Mouse (Mus musculus): ENCODE data around the gene Bcas1. TPM values are rescaled to one million over a fixed set of nuclear protein-coding genes. Genes with fewer than 3 reads are reported as not detected.

The Bcas1 gene
- polyA plus RNA-seq, 1 experiment from 2014 or later, result 1.4 TPM

GRCm38 (mm10) chr2:170343819-170344317 is 83.8 kb downstream of the Bcas1 start:
- Histone ChIP-seq H3K4me2 (peak overlapping the region; percentile 7; the same call in 1 of the 2 replicates), H3K4me3 (ENCODE audit: low read depth, low read length) (no peak overlapping the region), H3K36me3 (ENCODE audit: insufficient read depth) (no peaks in the 10 kb centered on the region), H3K27ac (ENCODE audit: low read depth) (peak overlapping the region; percentile 83), H3K9ac (0 out of 2 replicates have a peak overlapping the region, but pooled peaks have one; percentile 4), H3K4me1 (ENCODE audit: insufficient read depth) (peaks cover 30% of the 10 kb centered on the region), H3K27me3 (ENCODE audit: insufficient read depth, low read length) (no peaks in the 10 kb centered on the region), H3K9me3 (ENCODE audit: low read depth, low read length) (no peaks in the 10 kb centered on the region)
- DNase-seq, result peak; percentile 52
- no peak for TF ChIP-seq CTCF (IDR thresholded peaks at IDR 0.05; ENCODE audit: low read depth)
- peak; percentile 30; the same call in 1 of the 2 replicates for ATAC-seq (ENCODE audit: insufficient read depth)
- 23% methylated on average over 10 of the region's 10 CpGs for WGBS

- Histone ChIP-seq H3K4me2 (peak overlapping the region; percentile 7; the same call in 1 of the 2 replicates), H3K9me3 (ENCODE audit: low read depth, low read length) (no peaks in the 10 kb centered on the region), H3K27ac (ENCODE audit: low read depth) (peak overlapping the region; percentile 83), H3K36me3 (ENCODE audit: insufficient read depth) (no peaks in the 10 kb centered on the region), H3K9ac (0 out of 2 replicates have a peak overlapping the region, but pooled peaks have one; percentile 4), H3K4me1 (ENCODE audit: insufficient read depth) (peaks cover 30% of the 10 kb centered on the region), H3K27me3 (ENCODE audit: insufficient read depth, low read length) (no peaks in the 10 kb centered on the region), H3K4me3 (ENCODE audit: low read depth, low read length) (no peak overlapping the region)
- DNase-seq (peak; percentile 95), ATAC-seq (ENCODE audit: insufficient read depth) (peak; percentile 26)
- 12% methylated on average over 17 of the region's 17 CpGs for WGBS
- TF ChIP-seq CTCF (IDR thresholded peaks at IDR 0.05; ENCODE audit: low read depth), result peak; percentile 71
Measured at GRCm38 (mm10) chr2:170343133-170343818, 84.4 kb downstream of the Bcas1 start.

- Histone ChIP-seq H3K27me3 (ENCODE audit: insufficient read depth, low read length) (no peaks in the 10 kb centered on the region), H3K4me2 (no peak overlapping the region), H3K9ac (no peak overlapping the region), H3K27ac (ENCODE audit: low read depth) (no peak overlapping the region), H3K36me3 (ENCODE audit: insufficient read depth) (no peaks in the 10 kb centered on the region), H3K4me1 (ENCODE audit: insufficient read depth) (peaks cover 21% of the 10 kb centered on the region), H3K9me3 (ENCODE audit: low read depth, low read length) (no peaks in the 10 kb centered on the region), H3K4me3 (ENCODE audit: low read depth, low read length) (no peak overlapping the region)
- no peak for TF ChIP-seq CTCF (IDR thresholded peaks at IDR 0.05; ENCODE audit: low read depth)
- DNase-seq, result no peak
- 81% methylated on average over 12 of the region's 12 CpGs for WGBS
- no peak for ATAC-seq (ENCODE audit: insufficient read depth)
Measured at GRCm38 (mm10) chr2:170342312-170342830, 85.3 kb downstream of the Bcas1 start.

- no peaks in the 10 kb centered on the region for H3K27me3 ChIP-seq (ENCODE audit: insufficient read depth, low read length)
- TF ChIP-seq CTCF (IDR thresholded peaks at IDR 0.05; ENCODE audit: low read depth), result no peak
- H3K9me3 ChIP-seq (ENCODE audit: low read depth, low read length), result no peaks in the 10 kb centered on the region
- ATAC-seq (ENCODE audit: insufficient read depth) (no peak), DNase-seq (no peak)
- H3K9ac ChIP-seq, result no peak overlapping the region
- H3K4me3 ChIP-seq (ENCODE audit: low read depth, low read length), result no peak overlapping the region
- H3K4me1 ChIP-seq (ENCODE audit: insufficient read depth), result peaks cover 20% of the 10 kb centered on the region
- H3K36me3 ChIP-seq (ENCODE audit: insufficient read depth), result no peaks in the 10 kb centered on the region
- no peak overlapping the region for H3K27ac ChIP-seq (ENCODE audit: low read depth)
- no peak overlapping the region for H3K4me2 ChIP-seq
- WGBS, result 77% methylated on average over 8 of the region's 8 CpGs
Measured at GRCm38 (mm10) chr2:170341179-170341578, 86.5 kb downstream of the Bcas1 start.

GRCm38 (mm10) chr2:170336266-170336760 is 91.3 kb downstream of the Bcas1 start:
- H3K4me3 ChIP-seq (ENCODE audit: low read depth, low read length), result no peak overlapping the region
- ATAC-seq (ENCODE audit: insufficient read depth), result peak; percentile 72
- H3K4me2 ChIP-seq, result no peak overlapping the region
- WGBS, result 44% methylated on average over 9 of the region's 9 CpGs
- no peaks in the 10 kb centered on the region for H3K4me1 ChIP-seq (ENCODE audit: insufficient read depth)
- H3K36me3 ChIP-seq (ENCODE audit: insufficient read depth), result no peaks in the 10 kb centered on the region
- H3K27ac ChIP-seq (ENCODE audit: low read depth), result no peak overlapping the region
- H3K9ac ChIP-seq, result no peak overlapping the region
- no peaks in the 10 kb centered on the region for H3K27me3 ChIP-seq (ENCODE audit: insufficient read depth, low read length)
- DNase-seq, result peak; percentile 42
- TF ChIP-seq CTCF (IDR thresholded peaks at IDR 0.05; ENCODE audit: low read depth), result no peak
- no peaks in the 10 kb centered on the region for H3K9me3 ChIP-seq (ENCODE audit: low read depth, low read length)

- H3K27ac ChIP-seq (ENCODE audit: low read depth), result no peak overlapping the region
- no peak for ATAC-seq (ENCODE audit: insufficient read depth)
- no peaks in the 10 kb centered on the region for H3K4me1 ChIP-seq (ENCODE audit: insufficient read depth)
- no peak overlapping the region for H3K9ac ChIP-seq
- H3K4me3 ChIP-seq (ENCODE audit: low read depth, low read length), result no peak overlapping the region
- H3K36me3 ChIP-seq (ENCODE audit: insufficient read depth), result no peaks in the 10 kb centered on the region
- DNase-seq, result no peak
- no peak overlapping the region for H3K4me2 ChIP-seq
- WGBS, result 96% methylated on average over 5 of the region's 5 CpGs
- H3K9me3 ChIP-seq (ENCODE audit: low read depth, low read length), result no peaks in the 10 kb centered on the region
- no peaks in the 10 kb centered on the region for H3K27me3 ChIP-seq (ENCODE audit: insufficient read depth, low read length)
- TF ChIP-seq CTCF (IDR thresholded peaks at IDR 0.05; ENCODE audit: low read depth), result no peak
Measured at GRCm38 (mm10) chr2:170335168-170335567, 92.5 kb downstream of the Bcas1 start.

GRCm38 (mm10) chr2:170331870-170332269 is 95.8 kb downstream of the Bcas1 start:
- Histone ChIP-seq H3K4me1 (ENCODE audit: insufficient read depth) (no peaks in the 10 kb centered on the region), H3K27ac (ENCODE audit: low read depth) (no peak overlapping the region), H3K36me3 (ENCODE audit: insufficient read depth) (no peaks in the 10 kb centered on the region), H3K27me3 (ENCODE audit: insufficient read depth, low read length) (no peaks in the 10 kb centered on the region), H3K9ac (no peak overlapping the region), H3K9me3 (ENCODE audit: low read depth, low read length) (no peaks in the 10 kb centered on the region), H3K4me2 (no peak overlapping the region), H3K4me3 (ENCODE audit: low read depth, low read length) (no peak overlapping the region)
- peak; percentile 28 for DNase-seq
- ATAC-seq (ENCODE audit: insufficient read depth), result no peak
- WGBS, result 64% methylated on average over 2 of the region's 2 CpGs
- no peak for TF ChIP-seq CTCF (IDR thresholded peaks at IDR 0.05; ENCODE audit: low read depth)
